Mouse (Mus musculus): ENCODE results near the gene Ggt5.

The Ggt5 gene

GRCm38 (mm10) chr10:75657165-75657564, 68.0 kb downstream of the Ggt5 start:
- no peak for DNase-seq

- no peak for DNase-seq
Observed at GRCm38 (mm10) chr10:75657772-75658171, 68.6 kb downstream of the Ggt5 start.

GRCm38 (mm10) chr10:75661381-75661780, 72.2 kb downstream of the Ggt5 start:
- DNase-seq: peak in 1 of 2 experiments; percentile 72

GRCm38 (mm10) chr10:75661876-75662275, 72.7 kb downstream of the Ggt5 start:
- no peak for DNase-seq

GRCm38 (mm10) chr10:75662575-75662974, 73.4 kb downstream of the Ggt5 start:
- DNase-seq: no peak

GRCm38 (mm10) chr10:75664673-75665270, 75.6 kb downstream of the Ggt5 start:
- no peak for DNase-seq

GRCm38 (mm10) chr10:75666451-75667030, 77.4 kb downstream of the Ggt5 start:
- DNase-seq: no peak

Data from lung, postnatal 4 days (tissue).